Mouse (Mus musculus) left cerebral cortex, adult 8-10 months (tissue): ENCODE data around the gene Cbarp. TPM values are rescaled to one million over a fixed set of nuclear protein-coding genes. Genes with fewer than 3 reads are reported as not detected.

Experiments used
- DNase-seq, 2 experiments: peaks; one replicate each; pipeline ENCODE4 v3.0.0; 2022; ENCODE audit warnings: low spot score in 2 of 2
- total RNA-seq, 4 experiments: library from RNA; stranded (reverse); gene quantifications; 2 replicates each; pipeline ENCODE4 v1.2.4; 2022

Gene Cbarp
- total RNA-seq, 4 experiments from 2014 or later, result 328 to 363 (median 358) TPM

- DNase-seq, result no peak
These were observed 39.7 kb downstream of the Cbarp start for GRCm38 (mm10) chr10:80100982-80101381.

GRCm38 (mm10) chr10:80098630-80099029, 42.0 kb downstream of the Cbarp start:
- no peak for DNase-seq

- no peak for DNase-seq
These were observed 43.4 kb downstream of the Cbarp start for GRCm38 (mm10) chr10:80097275-80097674.

- no peak for DNase-seq
These were observed 45.1 kb downstream of the Cbarp start for GRCm38 (mm10) chr10:80095547-80095946.

GRCm38 (mm10) chr10:80094684-80095083, 46.0 kb downstream of the Cbarp start:
- DNase-seq, result no peak

GRCm38 (mm10) chr10:80094085-80094484, 46.5 kb downstream of the Cbarp start:
- no peak for DNase-seq

GRCm38 (mm10) chr10:80092690-80093089, 47.9 kb downstream of the Cbarp start:
- no peak for DNase-seq

GRCm38 (mm10) chr10:80091527-80091926, 49.1 kb downstream of the Cbarp start:
- no peak for DNase-seq

GRCm38 (mm10) chr10:80089146-80089545, 51.5 kb downstream of the Cbarp start:
- no peak for DNase-seq

- no peak for DNase-seq
These were observed 53.2 kb downstream of the Cbarp start for GRCm38 (mm10) chr10:80087483-80087882.

- DNase-seq, result no peak
These were observed 53.8 kb downstream of the Cbarp start for GRCm38 (mm10) chr10:80086847-80087246.

GRCm38 (mm10) chr10:80084817-80085487, 55.7 kb downstream of the Cbarp start:
- peak in 1 of 2 experiments; percentile 45 for DNase-seq

- no peak for DNase-seq
These were observed 59.6 kb downstream of the Cbarp start for GRCm38 (mm10) chr10:80081075-80081474.

Other genes with a start within 250 kb of the Cbarp start
- not detected for gene Cfd, start 250.0 kb downstream of the Cbarp start, total RNA-seq
- gene Med16, start 231.9 kb downstream of the Cbarp start, total RNA-seq, result 10 to 100 TPM; 51.9 to 68.0 (median 61.4) TPM
- not detected for gene Gm26602, start 230.0 kb downstream of the Cbarp start, total RNA-seq
- 1 to 10 TPM; 5.8 to 8.3 (median 6.4) TPM for gene Kiss1r, start 223.9 kb downstream of the Cbarp start, total RNA-seq
- gene R3hdm4, start 219.6 kb downstream of the Cbarp start, total RNA-seq, result 100 to 1,000 TPM; 312 to 357 (median 346) TPM
- 1 to 10 TPM; 5.0 to 7.8 (median 7.5) TPM for gene Arid3a, start 213.8 kb downstream of the Cbarp start, total RNA-seq
- gene Wdr18, start 180.7 kb downstream of the Cbarp start, total RNA-seq, result 10 to 100 TPM; 38.5 to 48.2 (median 44.6) TPM
- under 1 TPM; 0.23 to 0.30 (median 0.24) TPM for gene Grin3b, start 170.1 kb downstream of the Cbarp start, total RNA-seq
- 100 to 1,000 TPM; 105 to 117 (median 113) TPM for gene Tmem259, start 156.5 kb downstream of the Cbarp start, total RNA-seq
- gene Cnn2, start 152.3 kb downstream of the Cbarp start, total RNA-seq, result 1 to 10 TPM; 5.4 to 6.7 (median 6.3) TPM
- gene Abca7, start 144.3 kb downstream of the Cbarp start, total RNA-seq, result 10 to 100 TPM; 11.0 to 12.3 (median 12.0) TPM
- 1 to 10 TPM; 3.6 to 9.6 (median 6.0) TPM for gene Arhgap45, start 124.2 kb downstream of the Cbarp start, total RNA-seq
- 10 to 100 TPM; 64.7 to 80.4 (median 72.9) TPM for gene Polr2e, start 101.0 kb downstream of the Cbarp start, total RNA-seq
- gene Gpx4, start 93.7 kb downstream of the Cbarp start, total RNA-seq, result 100 to 1,000 TPM; 472 to 551 (median 538) TPM
- gene Sbno2, start 35.3 kb downstream of the Cbarp start, total RNA-seq, result 10 to 100 TPM; 16.2 to 32.0 (median 20.3) TPM
- gene Stk11, start 25.0 kb downstream of the Cbarp start, total RNA-seq, result 100 to 1,000 TPM; 102 to 111 (median 109) TPM
- 100 to 1,000 TPM; 306 to 342 (median 330) TPM for gene Atp5d, start 2.2 kb downstream of the Cbarp start, total RNA-seq
- gene Midn, start 7.4 kb upstream of the Cbarp start, total RNA-seq, result 10 to 100 TPM; 48.5 to 76.4 (median 64.1) TPM
- gene Cirbp, start 25.1 kb upstream of the Cbarp start, total RNA-seq, result 100 to 1,000 TPM; 124 to 159 (median 143) TPM
- gene 1600002K03Rik, start 32.1 kb upstream of the Cbarp start, total RNA-seq, result 1 to 10 TPM; 4.1 to 6.0 (median 5.5) TPM
- 1 to 10 TPM; 6.8 to 9.1 (median 7.7) TPM for gene Efna2, start 38.6 kb upstream of the Cbarp start, total RNA-seq
- gene Mum1, start 85.6 kb upstream of the Cbarp start, total RNA-seq, result 10 to 100 TPM; 41.9 to 51.7 (median 44.1) TPM
- 100 to 1,000 TPM; 214 to 225 (median 218) TPM for gene Ndufs7, start 108.3 kb upstream of the Cbarp start, total RNA-seq
- gene Gamt, start 120.2 kb upstream of the Cbarp start, total RNA-seq, result 10 to 100 TPM; 28.8 to 33.6 (median 31.1) TPM
- gene Dazap1, start 120.7 kb upstream of the Cbarp start, total RNA-seq, result 10 to 100 TPM; 76.4 to 90.1 (median 83.5) TPM
- gene Rps15, start 151.6 kb upstream of the Cbarp start, total RNA-seq, result 1,000 to 10,000 TPM in 1 of 4 experiments, 100 to 1,000 TPM in 3; 922 to 1,007 (median 961) TPM
- 100 to 1,000 TPM; 107 to 125 (median 116) TPM for gene Apc2, start 155.1 kb upstream of the Cbarp start, total RNA-seq
- 10 to 100 TPM; 25.7 to 29.0 (median 27.3) TPM for gene 2310011J03Rik, start 179.7 kb upstream of the Cbarp start, total RNA-seq
- 10 to 100 TPM in 1 of 4 experiments, 1 to 10 TPM in 3; 6.7 to 10.2 (median 8.3) TPM for gene Pcsk4, start 188.7 kb upstream of the Cbarp start, total RNA-seq
- gene Reep6, start 189.1 kb upstream of the Cbarp start, total RNA-seq, result 10 to 100 TPM; 12.0 to 14.8 (median 13.6) TPM
- 10 to 100 TPM; 10.7 to 12.1 (median 11.5) TPM for gene Adamtsl5, start 207.6 kb upstream of the Cbarp start, total RNA-seq
- 10 to 100 TPM; 27.8 to 29.4 (median 28.7) TPM for gene Plk5, start 215.6 kb upstream of the Cbarp start, total RNA-seq
- 10 to 100 TPM; 18.9 to 20.3 (median 19.6) TPM for gene Mex3d, start 246.8 kb upstream of the Cbarp start, total RNA-seq